Mouse (Mus musculus): ENCODE results near the gene Abl1. TPM values are rescaled to one million over a fixed set of nuclear protein-coding genes. Genes with fewer than 3 reads are reported as not detected.

Gene Abl1
- polyA plus RNA-seq, 1 experiment from 2014 or later = 12.9 TPM

DNA sequence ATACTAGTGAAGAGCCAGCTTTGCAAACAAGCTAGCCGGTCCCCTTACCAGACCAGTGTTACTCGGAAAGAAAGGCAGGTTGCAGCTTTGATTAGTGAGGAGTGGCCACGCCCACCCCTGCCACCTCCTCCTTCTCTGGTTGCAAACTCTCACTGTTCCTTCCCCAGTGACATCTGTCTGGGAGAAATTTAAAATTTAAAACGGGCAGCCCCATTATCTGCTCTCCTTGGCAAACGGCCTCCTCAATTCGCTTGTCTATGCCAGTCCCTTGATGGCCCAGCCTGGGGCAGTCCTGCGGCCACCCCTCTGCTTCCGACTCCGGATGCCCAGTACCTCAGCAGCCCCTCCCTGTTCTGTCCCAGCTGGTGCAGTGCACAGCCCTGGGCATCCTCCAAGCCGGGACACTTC, 156.6 kb downstream of the Abl1 start:
- no peak overlapping the region for H3K4me3 ChIP-seq
- no peak overlapping the region for H3K9ac ChIP-seq
- no peak overlapping the region for H3K27ac ChIP-seq
- no peak for ATAC-seq
- no peaks in the 10 kb centered on the region for H3K9me3 ChIP-seq (replicated peaks)
- no peaks in the 10 kb centered on the region for H3K36me3 ChIP-seq
- peaks cover 21% of the 10 kb centered on the region for H3K4me1 ChIP-seq
- H3K27me3 ChIP-seq (replicated peaks) = peaks cover 86% of the 10 kb centered on the region
- H3K4me2 ChIP-seq = no peak overlapping the region
- WGBS (ENCODE audit: insufficient replicate concordance) = 12% methylated on average over 10 of the region's 10 CpGs

DNA sequence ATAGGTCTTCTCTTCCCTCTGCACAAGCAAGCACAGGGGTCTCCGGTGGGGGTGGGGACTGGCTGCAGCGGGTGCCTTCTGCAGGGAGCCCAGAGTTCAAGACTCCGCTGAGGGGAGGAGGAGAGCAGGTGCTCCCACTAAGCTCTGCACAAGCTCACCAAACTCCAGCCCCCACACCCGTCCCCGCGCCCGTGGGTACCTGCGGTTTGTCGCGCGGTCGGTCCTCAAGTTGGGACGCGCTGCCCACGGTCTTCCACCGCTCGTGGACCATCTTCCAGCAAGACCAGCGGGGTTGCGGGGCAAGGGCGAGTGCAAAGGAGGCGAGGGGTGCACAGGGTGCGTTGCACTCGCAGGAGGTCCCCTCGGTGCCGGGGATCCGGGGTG, 157.3 kb downstream of the Abl1 start:
- Histone ChIP-seq H3K4me2 (peak overlapping the region; percentile 73), H3K36me3 (no peaks in the 10 kb centered on the region), H3K4me1 (peaks cover 21% of the 10 kb centered on the region), H3K9me3 (replicated peaks) (no peaks in the 10 kb centered on the region), H3K27me3 (replicated peaks) (peaks cover 79% of the 10 kb centered on the region), H3K9ac (peak overlapping the region; percentile 48), H3K4me3 (peak overlapping the region; percentile 49), H3K27ac (no peak overlapping the region)
- no peak for ATAC-seq
- 4% methylated on average over 25 of the region's 26 CpGs for WGBS (ENCODE audit: insufficient replicate concordance)

DNA sequence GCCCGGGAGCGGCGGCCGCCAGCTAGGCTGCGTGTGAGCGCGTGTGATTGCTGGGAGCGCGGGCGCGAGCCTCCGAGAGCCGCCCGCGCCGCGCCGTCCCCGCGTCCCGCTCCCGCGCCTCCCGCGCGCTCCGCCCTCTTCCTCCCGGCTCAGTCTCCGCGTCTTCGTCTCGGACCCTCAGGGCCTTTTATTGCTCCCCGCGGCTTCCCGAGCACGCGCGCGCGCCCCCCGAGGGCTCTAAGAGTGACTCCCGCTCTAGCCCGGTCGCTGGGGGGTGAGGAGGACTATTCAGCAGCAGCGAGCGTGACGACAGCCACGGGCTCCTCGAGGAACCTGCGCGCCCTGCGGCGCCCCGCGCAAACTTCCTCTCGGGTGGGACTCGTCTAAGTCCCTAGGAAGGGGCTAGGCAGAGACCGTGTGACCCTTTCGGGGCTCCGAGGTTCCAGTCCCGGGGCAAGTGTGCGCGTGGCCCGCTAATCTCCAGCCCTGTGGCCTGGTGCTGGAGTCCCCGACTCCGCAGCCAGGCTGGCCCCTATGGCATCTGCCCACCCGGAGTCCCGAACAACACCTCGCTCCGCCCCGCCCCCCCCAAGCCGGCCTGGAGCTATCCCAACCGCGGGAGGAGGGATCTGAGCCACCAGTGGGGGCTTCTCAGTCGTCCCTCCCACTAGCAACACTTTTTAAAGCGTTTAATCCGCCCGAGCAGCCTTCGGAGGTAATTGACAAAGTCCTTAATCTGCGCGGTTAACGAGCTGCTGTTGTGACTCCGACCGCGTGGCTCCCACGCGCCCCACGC, 157.9 kb downstream of the Abl1 start, which contains the start of gene Fibcd1:
Gene Fibcd1 (minus strand): TSS at position 110 of the 796 bp plus-strand sequence.
- Histone ChIP-seq H3K9me3 (replicated peaks) (no peaks in the 10 kb centered on the region), H3K4me1 (peaks cover 21% of the 10 kb centered on the region), H3K27me3 (replicated peaks) (peaks cover 74% of the 10 kb centered on the region), H3K36me3 (no peaks in the 10 kb centered on the region), H3K4me3 (peak within 1 kb of the TSS; percentile 49), H3K27ac (no peak within 1 kb of the TSS), H3K4me2 (peak within 1 kb of the TSS; percentile 73), H3K9ac (peak within 1 kb of the TSS; percentile 48)
- WGBS (ENCODE audit: insufficient replicate concordance) = 2% methylated on average over 65 of the region's 88 CpGs
- ATAC-seq = no peak

DNA sequence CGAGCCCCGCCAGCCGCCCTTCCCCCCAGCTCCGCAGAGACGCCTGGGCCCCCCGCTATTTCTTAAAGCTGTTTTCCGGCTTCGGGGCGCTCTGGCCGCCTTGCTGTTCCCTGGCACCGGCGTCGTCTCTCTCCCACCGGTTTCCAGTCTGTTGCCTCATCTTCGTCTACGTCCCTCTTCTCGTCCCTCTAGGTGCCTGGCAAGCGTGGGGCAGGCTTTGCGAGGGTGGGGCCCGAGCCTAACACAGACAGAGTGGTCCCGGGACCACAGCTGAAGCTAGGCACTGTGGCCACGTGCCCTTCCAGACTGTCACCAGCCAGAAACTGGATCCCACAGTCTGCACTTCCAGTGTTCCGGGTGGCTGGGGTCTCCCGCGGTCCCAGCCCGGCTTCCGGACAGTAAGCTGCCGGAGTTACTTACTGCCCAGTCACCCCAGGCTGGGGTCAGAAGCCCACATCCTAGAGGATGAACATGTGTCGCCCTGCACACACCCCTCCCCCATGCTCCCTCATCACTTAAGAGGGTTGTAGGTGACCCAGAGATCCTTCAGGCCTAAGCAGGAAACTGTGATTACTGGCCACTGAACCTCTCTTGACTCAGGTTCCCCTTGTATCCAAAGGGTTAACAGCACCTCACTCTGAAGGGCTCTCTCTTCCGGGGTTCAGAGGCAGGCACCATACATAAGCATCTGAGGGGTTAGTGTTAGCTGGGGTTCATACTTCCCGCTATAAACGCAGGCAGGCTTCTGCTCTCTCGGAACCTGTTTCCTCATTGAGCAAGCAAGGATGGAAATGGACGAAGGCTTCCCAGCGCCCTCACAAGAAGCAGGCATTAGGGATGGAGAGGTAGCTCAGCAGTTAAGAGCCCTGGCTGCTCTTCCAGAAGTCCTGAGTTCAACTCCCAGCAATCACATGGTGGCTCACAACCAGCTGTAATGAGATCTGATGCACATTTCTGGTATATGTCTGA, 158.8 kb downstream of the Abl1 start:
- H3K27me3 ChIP-seq (replicated peaks) = peaks cover 70% of the 10 kb centered on the region
- no peak overlapping the region for H3K27ac ChIP-seq
- H3K9ac ChIP-seq = no peak overlapping the region
- H3K4me3 ChIP-seq = peak overlapping the region; percentile 49
- no peaks in the 10 kb centered on the region for H3K36me3 ChIP-seq
- peaks cover 21% of the 10 kb centered on the region for H3K4me1 ChIP-seq
- H3K4me2 ChIP-seq = peak overlapping the region; percentile 73
- no peaks in the 10 kb centered on the region for H3K9me3 ChIP-seq (replicated peaks)
- ATAC-seq = no peak
- 3% methylated on average over 35 of the region's 35 CpGs for WGBS (ENCODE audit: insufficient replicate concordance)

DNA sequence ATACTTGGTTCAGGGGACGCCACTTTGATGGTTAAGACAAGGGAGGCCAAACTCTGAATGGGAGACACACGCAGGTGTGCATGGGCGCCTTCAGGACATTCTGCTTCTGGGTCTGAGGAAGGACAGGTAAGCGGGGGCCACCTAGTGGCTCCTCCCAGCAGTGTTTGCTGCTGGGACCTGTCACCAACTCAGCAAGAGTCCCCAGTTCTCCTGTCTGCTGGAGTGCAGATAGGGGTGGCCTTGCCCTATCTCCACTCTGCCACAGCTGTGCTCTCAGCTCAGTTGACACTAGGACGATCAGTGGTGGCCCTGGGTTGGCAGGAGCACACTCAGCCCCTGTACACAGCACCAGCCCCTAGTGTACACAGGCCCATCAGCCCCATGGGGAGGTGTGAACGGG, 159.7 kb downstream of the Abl1 start:
- H3K36me3 ChIP-seq = no peaks in the 10 kb centered on the region
- peaks cover 63% of the 10 kb centered on the region for H3K27me3 ChIP-seq (replicated peaks)
- 11% methylated on average over 6 of the region's 6 CpGs for WGBS (ENCODE audit: insufficient replicate concordance)
- no peak overlapping the region for H3K4me3 ChIP-seq
- no peak overlapping the region for H3K4me2 ChIP-seq
- H3K27ac ChIP-seq = 0 out of 2 replicates have a peak overlapping the region, but pooled peaks have one; percentile 10
- H3K4me1 ChIP-seq = peaks cover 21% of the 10 kb centered on the region
- peak; percentile 80 for ATAC-seq
- H3K9me3 ChIP-seq (replicated peaks) = no peaks in the 10 kb centered on the region
- no peak overlapping the region for H3K9ac ChIP-seq

DNA sequence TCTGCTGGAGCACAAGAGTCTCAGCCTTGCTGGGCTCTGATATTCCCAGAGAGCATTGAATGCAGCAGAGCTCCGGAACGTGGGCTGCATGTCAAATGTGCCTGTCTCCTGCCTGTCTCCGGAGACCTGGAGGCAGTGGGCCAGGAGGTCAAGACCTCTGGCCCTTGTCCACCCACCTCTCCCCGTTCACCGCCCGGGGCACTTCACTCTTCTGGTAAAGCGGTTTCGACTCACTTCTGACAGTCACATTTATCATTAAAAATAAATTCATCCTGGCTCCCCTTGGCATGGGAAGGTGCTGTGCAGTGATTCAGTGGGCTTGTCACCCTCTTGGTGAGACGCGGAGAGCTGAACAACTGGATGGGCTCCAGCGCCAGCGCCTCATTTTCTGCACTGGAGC, 162.0 kb downstream of the Abl1 start:
- no peak for ATAC-seq
- Histone ChIP-seq H3K9ac (no peak overlapping the region), H3K4me3 (no peak overlapping the region), H3K36me3 (no peaks in the 10 kb centered on the region), H3K27me3 (replicated peaks) (peaks cover 40% of the 10 kb centered on the region), H3K4me1 (peaks cover 31% of the 10 kb centered on the region), H3K9me3 (replicated peaks) (no peaks in the 10 kb centered on the region), H3K27ac (no peak overlapping the region), H3K4me2 (no peak overlapping the region)
- 70% methylated on average over 12 of the region's 12 CpGs for WGBS (ENCODE audit: insufficient replicate concordance)

Other genes with a start within 250 kb of the Abl1 start
- gene Ass1, start 218.2 kb upstream of the Abl1 start, polyA plus RNA-seq (2016; fragmentation: Nextera tagmentation; extraction: Ambion mirVana) = 58.9 and 59.9 TPM in 2 replicates
- 41.8 and 45.9 TPM in 2 replicates for gene Fubp3, start 115.7 kb upstream of the Abl1 start, polyA plus RNA-seq (2016; fragmentation: Nextera tagmentation; extraction: Ambion mirVana)
- not detected in 2 replicates for gene Prdm12, start 48.3 kb upstream of the Abl1 start, polyA plus RNA-seq (2016; fragmentation: Nextera tagmentation; extraction: Ambion mirVana)
- gene Exosc2, start 17.7 kb upstream of the Abl1 start, polyA plus RNA-seq (2016; fragmentation: Nextera tagmentation; extraction: Ambion mirVana) = 57.8 and 64.9 TPM in 2 replicates
- gene Qrfp, start 122.2 kb downstream of the Abl1 start, polyA plus RNA-seq (2016; fragmentation: Nextera tagmentation; extraction: Ambion mirVana) = 0.04 and 0.06 TPM in 2 replicates
- not detected in 2 replicates for gene Fibcd1, start 157.6 kb downstream of the Abl1 start, polyA plus RNA-seq (2016; fragmentation: Nextera tagmentation; extraction: Ambion mirVana)
- gene Lamc3, start 198.9 kb downstream of the Abl1 start, polyA plus RNA-seq (2016; fragmentation: Nextera tagmentation; extraction: Ambion mirVana) = 0.11 and 0.18 TPM in 2 replicates

All from liver, embryonic 12.5 days (tissue).